Mouse (Mus musculus) right cerebral cortex, postnatal 4 days (tissue): Measurements from ENCODE around the gene Ugt1a8.
"Not testable (repeated sequence)": the region's sequence is repeated elsewhere in the genome, so short reads cannot be mapped to it uniquely, and the experiment has no call there.

ENCODE experiments used
- DNase-seq: peaks from one replicate; pipeline ENCODE4 v3.0.0-alpha.2; 2022

Gene Ugt1a8

DNA sequence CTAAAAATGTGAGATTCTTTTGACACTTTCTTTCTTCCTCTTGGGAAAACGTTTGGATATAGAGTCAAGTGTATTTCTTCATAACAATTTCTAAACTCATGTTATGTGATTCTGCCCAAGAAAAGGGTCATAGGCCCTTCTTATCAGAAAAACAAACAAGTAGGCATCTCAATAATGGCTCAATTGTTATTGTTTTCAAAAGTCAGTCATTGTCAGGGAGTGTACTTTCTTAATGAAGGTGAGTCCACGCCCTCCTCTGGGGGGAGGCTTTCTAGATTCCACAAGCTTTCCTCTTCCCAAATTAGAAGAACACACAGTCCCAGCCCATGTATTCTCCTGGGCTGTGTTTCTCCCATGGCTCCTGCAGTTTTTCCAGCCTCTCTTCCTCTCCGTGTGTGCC, at the start of gene Ugt1a8:
TSS of gene Ugt1a8 (plus strand) at position 301 of the 400 bp plus-strand sequence.
- DNase-seq, result no peak

DNA sequence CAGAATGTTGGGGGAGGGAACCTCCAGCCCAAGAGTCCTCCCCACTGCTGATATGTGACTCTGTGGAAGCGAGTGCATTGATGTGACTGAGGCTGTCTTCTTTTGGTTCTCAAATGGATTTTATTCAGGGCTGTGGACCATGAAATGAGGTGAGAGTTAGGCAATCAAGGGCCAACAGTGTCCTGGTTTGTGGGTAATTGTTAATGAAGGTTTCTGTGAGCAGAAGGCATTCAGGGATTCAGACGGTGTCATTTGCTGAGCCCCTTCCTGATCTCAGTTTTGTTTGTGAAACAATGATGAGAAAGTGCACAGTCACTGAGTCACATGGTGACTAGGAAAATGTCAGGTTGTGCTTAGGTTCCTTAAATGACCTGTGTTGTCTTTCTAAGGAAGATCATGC, 44.6 kb upstream of the Ugt1a8 start:
- not testable (repeated sequence) for DNase-seq

DNA sequence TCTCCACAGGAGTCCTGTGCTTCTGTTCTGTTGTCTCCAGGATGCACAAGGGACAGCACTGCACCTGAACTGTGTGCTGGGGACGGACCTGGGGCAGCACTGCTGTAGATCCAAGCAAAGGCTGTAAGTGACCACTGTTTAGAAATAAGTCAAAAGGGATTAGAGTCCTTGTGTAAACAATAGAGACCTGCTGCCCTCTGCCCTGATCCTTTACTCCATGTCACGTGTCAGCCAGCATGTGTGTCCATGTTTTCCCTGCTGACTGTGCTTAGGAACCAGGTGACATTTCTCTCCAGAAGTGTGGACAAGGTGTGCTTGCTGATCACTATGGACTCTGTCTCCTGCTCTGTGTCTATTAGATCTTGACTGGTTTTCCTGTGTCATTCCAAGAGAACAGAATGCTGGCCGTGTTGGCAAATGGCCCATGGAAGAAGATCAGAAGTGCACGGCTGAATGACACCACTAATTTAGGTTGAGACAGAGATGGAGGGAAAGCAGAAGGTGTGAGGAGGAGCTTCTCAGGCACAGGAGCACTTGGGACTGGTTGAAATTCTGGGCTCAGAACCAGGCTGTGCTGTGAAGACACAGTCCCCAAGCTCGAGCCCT, 42.7 kb upstream of the Ugt1a8 start:
- not testable (repeated sequence) for DNase-seq

DNA sequence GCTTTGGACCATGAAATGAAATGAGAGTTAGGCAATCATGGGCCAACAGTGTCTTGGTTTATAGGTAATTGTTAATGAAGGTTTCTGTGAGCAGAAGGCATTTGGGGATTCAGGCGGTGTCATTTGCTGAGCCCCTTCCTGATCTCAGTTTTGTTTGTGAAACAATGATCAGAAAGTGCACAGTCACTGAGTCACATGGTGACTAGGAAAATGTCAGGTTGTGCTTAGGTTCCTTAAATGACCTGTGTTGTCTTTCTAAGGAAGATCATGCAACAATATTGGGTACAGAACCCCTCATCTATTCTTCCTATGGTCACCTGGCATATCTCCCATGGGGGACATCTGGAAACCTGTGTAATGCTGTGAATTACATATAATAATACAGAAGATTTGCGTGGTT, 40.2 kb upstream of the Ugt1a8 start:
- DNase-seq, result not testable (repeated sequence)

GRCm38 (mm10) chr1:88055088-88055487, 32.5 kb upstream of the Ugt1a8 start, which contains the start of gene Ugt1a10:
Gene Ugt1a10 (plus strand): TSS chr1:88055388.
- no peak for DNase-seq

DNA sequence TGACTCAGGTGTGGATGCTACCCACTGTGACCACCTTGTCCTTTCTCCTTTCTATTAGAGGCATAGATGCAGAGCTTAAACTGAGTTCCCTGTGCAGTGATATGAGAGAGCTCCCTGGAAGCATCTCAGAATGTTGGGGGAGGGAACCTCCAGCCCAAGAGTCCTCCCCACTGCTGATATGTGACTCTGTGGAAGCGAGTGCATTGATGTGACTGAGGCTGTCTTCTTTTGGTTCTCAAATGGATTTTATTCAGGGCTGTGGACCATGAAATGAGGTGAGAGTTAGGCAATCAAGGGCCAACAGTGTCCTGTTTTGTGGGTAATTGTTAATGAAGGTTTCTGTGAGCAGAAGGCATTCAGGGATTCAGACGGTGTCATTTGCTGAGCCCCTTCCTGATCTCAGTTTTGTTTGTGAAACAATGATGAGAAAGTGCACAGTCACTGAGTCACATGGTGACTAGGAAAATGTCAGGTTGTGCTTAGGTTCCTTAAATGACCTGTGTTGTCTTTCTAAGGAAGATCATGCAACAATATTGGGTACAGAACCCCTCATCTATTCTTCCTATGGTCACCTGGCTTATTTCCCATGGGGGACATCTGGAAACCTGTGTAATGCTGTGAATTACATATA, 21.0 kb upstream of the Ugt1a8 start:
- DNase-seq, result not testable (repeated sequence)

DNA sequence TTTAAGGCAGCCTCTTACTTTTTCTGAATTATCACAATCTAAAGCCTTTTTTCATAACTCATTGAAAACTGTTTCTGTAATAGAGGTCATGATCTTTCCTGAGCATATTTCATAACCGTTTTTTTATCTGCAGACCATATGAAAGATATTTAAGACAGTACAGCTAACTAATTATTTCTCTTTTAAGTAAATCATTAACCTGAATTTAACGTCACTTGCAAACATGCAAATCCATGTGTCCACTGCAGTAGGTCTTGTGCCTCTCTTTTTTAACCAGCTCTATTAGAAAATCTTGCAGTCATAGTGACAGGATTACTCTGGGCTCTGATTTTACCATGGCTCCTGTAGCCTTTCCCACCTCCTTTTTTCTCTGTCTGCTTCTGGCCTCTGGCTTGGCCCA, 17.1 kb upstream of the Ugt1a8 start, which contains the start of gene Ugt1a9:
TSS of gene Ugt1a9 (plus strand) at position 306 of the 400 bp plus-strand sequence.
- DNase-seq, result no peak

DNA sequence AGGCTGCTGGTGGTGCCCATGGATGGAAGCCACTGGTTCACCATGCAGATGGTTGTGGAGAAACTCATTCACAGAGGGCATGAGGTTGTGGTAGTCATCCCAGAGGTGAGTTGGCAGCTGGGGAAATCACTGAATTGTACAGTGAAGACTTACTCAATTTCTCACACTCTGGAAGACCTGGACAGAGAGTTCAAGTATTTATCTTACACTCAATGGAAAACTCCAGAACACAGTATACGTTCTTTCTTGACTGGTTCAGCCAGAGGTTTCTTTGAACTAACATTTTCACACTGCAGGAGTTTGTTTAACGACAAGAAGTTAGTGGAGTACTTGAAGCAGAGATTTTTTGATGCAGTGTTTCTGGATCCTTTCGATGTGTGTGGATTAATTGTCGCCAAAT, 16.7 kb upstream of the Ugt1a8 start:
- DNase-seq, result no peak

DNA sequence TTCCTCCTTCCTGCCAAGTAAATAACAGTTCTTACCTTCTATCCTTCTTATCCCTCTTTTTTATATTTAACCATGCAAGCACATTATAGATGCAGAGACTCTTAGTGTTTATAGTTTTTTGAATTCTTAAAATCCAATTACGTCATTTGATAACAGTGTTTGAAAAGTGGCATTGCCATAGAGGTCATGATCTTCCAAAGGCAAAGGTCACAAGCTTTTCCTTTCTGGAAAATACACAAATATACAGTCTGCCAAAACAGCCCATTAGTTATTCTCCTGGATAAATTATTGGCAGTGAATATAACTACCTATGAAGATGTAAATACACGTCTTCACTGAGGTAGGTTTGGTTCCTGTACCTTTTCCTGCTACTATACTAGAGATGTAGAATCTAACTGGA, 13.1 kb upstream of the Ugt1a8 start:
- no peak for DNase-seq

- DNase-seq, result no peak
Observed at GRCm38 (mm10) chr1:88077128-88077527, 10.5 kb upstream of the Ugt1a8 start.

DNA sequence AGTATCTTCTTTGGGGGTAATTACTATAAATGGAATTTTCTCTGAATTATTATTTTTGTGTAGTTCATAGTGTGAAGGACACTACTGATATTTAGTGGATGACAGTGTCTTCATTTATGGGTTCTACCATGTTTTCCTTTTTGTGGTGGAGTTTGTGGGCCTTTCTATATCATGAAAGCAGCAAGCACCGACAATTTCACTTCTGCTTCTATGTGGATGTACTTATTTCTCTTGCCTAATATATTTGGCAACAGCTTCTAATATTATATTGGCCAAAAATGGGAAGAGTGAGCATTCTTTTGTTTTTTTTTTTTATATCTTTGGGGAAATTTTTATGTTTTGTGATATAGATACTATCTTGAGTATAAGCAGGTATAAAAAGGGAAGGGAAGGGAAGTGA, 5.9 kb upstream of the Ugt1a8 start:
- no peak for DNase-seq

- no peak for DNase-seq
Observed at GRCm38 (mm10) chr1:88086125-88086524, 1.5 kb upstream of the Ugt1a8 start.

DNA sequence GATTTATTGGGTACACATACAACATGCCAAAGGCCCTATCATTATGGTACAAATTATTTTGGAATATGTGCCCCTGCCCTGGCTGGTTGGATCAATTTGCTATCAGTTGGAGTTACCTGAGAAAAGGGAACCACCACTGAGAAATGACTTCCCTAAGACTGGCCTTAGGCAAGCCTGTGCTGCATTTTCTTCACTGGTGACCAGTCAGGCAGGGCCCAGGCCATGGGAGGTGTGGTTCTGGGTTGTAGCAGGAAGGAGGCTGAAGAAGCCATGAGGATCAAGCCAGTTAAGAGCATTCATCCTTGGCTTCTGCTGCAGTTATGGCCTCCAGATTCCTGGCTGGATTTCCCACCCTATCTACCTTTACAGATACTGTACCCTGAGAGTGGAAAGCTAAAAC, 4.7 kb downstream of the Ugt1a8 start:
- no peak for DNase-seq

DNA sequence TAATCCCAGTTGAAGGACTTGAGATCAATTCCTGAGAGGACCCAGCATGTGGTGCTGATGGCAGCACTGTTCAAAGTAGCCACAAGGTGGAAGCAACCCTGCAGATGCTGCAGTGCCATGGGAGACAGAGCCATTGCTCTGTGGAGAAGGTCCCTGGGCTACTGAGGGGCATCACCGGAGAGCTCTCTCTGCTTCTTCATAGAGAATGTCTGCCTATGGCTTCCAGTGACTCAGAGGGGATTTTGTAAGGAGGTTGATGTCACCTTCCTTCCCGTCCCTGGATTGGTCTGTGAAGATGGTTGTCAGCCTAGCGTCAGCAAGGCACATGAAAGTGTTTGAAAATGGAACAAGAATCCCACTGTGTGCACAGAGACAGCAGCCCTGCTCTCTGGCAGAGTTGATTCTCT, 6.7 kb downstream of the Ugt1a8 start:
- DNase-seq, result not testable (repeated sequence)

DNA sequence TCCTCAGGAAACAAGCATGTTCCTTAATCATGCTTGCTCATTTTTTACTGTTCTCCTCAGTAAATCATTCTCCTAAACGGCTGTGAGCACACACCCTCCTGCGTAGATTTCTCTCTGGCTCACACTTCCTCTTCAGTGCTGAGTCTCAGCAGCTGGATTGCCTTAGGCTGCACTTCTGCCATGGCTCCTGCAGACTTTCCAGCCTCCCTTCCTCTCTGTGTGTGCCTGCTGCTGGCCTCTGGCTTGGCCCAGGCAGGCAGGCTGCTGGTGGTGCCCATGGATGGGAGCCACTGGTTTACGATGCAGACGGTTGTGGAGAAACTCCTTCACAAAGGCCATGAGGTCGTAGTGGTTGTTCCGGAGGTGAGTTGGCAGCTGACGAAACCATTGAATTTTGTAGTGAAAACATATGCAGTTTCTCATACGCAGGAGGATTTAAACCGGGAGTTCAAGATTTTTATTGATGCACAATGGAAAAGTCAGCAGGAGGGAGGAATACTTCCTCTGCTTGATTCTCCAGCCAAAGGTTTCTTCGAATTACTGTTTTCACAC, 7.4 kb downstream of the Ugt1a8 start, which contains the start of gene Ugt1a7c:
TSS of gene Ugt1a7c (plus strand) at position 122 of the 552 bp plus-strand sequence.
- no peak for DNase-seq

- not testable (repeated sequence) for DNase-seq
Observed at GRCm38 (mm10) chr1:88098546-88098945, 10.9 kb downstream of the Ugt1a8 start.

- not testable (repeated sequence) for DNase-seq
Observed at GRCm38 (mm10) chr1:88099691-88100090, 12.1 kb downstream of the Ugt1a8 start.

GRCm38 (mm10) chr1:88103019-88103418, 15.4 kb downstream of the Ugt1a8 start, which contains the start of gene Ugt1a6b:
Gene Ugt1a6b (plus strand): TSS chr1:88103252.
- DNase-seq, result not testable (repeated sequence)

DNA sequence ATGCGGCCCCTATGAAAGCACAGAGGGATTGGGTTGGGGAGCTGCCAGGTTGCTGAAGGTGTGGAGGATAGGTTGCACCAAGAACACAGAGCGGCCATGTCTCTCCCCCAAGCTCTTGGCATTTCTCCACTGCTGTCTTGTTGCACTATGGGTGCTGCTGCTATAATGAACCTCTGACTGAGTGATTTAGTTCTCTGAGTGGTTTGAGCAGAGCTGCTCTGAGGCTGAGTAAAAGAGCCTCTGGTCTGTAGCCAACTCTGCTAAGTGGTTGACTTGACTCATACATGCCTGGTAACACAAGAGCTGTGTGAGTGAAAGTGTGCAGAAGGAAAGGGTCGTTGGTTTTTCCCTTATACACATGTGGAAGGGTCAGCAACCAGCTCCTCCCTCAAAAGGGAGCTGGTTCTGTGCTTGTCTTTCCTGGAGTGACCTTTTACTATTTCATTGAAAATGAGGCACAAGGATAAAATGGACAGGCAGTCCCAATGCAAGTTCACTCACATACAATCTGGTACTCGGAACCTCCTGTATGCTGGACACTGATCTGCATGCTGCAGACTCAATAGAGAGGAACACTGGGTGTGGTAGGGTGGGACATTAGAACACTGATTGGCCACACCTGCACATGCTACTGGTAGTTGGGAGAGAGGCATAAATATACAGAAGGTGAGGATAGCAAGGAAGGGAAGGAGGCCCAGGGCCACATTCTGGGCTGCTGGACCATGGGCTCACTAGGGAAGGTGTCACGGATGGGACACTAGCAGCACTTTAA, 16.3 kb downstream of the Ugt1a8 start:
- DNase-seq, result not testable (repeated sequence)

DNA sequence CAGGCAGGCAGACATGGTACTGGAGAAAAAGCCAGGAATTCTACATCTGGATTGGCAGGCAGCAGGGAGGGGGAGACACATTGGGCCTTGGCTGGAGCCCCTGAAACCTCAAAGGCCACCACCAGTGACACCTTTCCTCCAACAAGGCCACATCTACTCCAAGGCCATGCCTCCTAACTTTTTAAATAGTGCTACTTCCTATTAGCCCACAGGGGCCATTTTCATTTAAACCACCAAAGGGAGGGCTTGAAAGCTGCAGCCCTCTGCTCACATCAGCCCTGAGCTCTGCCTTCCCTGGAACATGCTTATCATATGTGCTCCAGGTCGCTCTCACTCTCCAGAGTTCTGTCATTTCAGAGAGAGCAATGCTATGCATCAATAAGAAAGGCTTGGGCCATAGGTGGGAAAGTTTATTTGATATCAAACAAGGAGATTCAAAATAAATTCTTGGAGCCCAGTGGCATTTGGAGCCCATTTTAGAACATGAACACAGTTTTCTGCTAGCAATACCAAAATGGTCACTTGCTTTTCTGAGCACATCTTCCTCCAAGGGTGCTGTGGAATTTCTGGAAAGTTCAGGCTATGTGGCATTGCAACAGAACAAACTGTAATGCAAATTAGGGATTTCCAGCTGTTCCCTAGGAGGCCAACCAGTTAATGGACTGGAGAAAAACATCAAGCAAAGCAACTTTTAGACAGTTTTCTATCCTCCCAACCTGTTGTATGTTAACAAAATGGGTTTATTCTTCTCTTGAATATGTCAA, 17.2 kb downstream of the Ugt1a8 start:
- DNase-seq, result no peak

DNA sequence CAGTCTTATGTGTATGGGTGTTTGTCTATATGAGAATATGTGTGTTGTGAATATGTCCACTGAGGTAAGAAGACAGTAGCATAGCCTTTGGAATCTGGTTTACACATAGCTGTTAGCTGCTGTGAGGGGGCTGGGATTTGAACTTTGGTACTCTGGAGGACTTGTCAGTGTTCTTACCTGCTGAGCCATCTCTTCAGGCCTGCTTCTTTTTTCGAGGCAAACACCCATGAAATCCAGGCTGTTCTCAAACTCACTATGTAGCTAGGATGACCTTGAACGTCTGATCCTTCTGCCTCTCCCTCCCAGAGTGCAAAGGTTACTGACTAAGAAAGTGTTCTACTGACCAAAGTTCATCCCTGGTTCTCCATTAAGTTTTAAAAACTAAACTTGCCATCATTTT, 18.0 kb downstream of the Ugt1a8 start:
- no peak for DNase-seq

- not testable (repeated sequence) for DNase-seq
Observed at GRCm38 (mm10) chr1:88109027-88109557, 21.5 kb downstream of the Ugt1a8 start.
